Mouse (Mus musculus): Measurements from ENCODE around the gene Irf1.

Irf1 gene

GRCm38 (mm10) chr11:53761284-53761683, 8.5 kb upstream of the Irf1 start:
- no peak for DNase-seq (ENCODE audit: low read depth, low spot score)

GRCm38 (mm10) chr11:53761822-53762221, 8.0 kb upstream of the Irf1 start:
- no peak for DNase-seq (ENCODE audit: low read depth, low spot score)

GRCm38 (mm10) chr11:53762426-53762825, 7.4 kb upstream of the Irf1 start:
- no peak for DNase-seq (ENCODE audit: low read depth, low spot score)

GRCm38 (mm10) chr11:53762827-53763495, 6.9 kb upstream of the Irf1 start:
- DNase-seq (ENCODE audit: low read depth, low spot score): peak; percentile 81

GRCm38 (mm10) chr11:53763496-53764140, 6.2 kb upstream of the Irf1 start:
- peak; percentile 94 for DNase-seq (ENCODE audit: low read depth, low spot score)

- no peak for DNase-seq (ENCODE audit: low read depth, low spot score)
Observed at GRCm38 (mm10) chr11:53764581-53764980, 5.2 kb upstream of the Irf1 start.

GRCm38 (mm10) chr11:53768422-53769184, 1.2 kb upstream of the Irf1 start:
- DNase-seq (ENCODE audit: low read depth, low spot score): peak; percentile 50

- DNase-seq (ENCODE audit: low read depth, low spot score): no peak
Observed at GRCm38 (mm10) chr11:53769185-53769576, 633 bp upstream of the Irf1 start.

GRCm38 (mm10) chr11:53770125-53770791, 444 bp downstream of the Irf1 start:
- DNase-seq (ENCODE audit: low read depth, low spot score): no peak

- peak; percentile 36 for DNase-seq (ENCODE audit: low read depth, low spot score)
Observed at GRCm38 (mm10) chr11:53771001-53771744, 1.4 kb downstream of the Irf1 start.

- DNase-seq (ENCODE audit: low read depth, low spot score): no peak
Observed at GRCm38 (mm10) chr11:53772536-53772935, 2.7 kb downstream of the Irf1 start.

GRCm38 (mm10) chr11:53773087-53773486, 3.3 kb downstream of the Irf1 start, which contains the start of gene Gm17334:
Gm17334 (minus strand) TSS chr11:53773187.
- no peak for DNase-seq (ENCODE audit: low read depth, low spot score)

GRCm38 (mm10) chr11:53773641-53774360, 4.0 kb downstream of the Irf1 start:
- DNase-seq (ENCODE audit: low read depth, low spot score): no peak

- peak; percentile 56 for DNase-seq (ENCODE audit: low read depth, low spot score)
Observed at GRCm38 (mm10) chr11:53774659-53775255, 4.9 kb downstream of the Irf1 start.

GRCm38 (mm10) chr11:53777736-53778135, 7.9 kb downstream of the Irf1 start:
- no peak for DNase-seq (ENCODE audit: low read depth, low spot score)

- peak; percentile 55 for DNase-seq (ENCODE audit: low read depth, low spot score)
Observed at GRCm38 (mm10) chr11:53778455-53778854, 8.6 kb downstream of the Irf1 start.

GRCm38 (mm10) chr11:53779808-53780207, 10.0 kb downstream of the Irf1 start:
- no peak for DNase-seq (ENCODE audit: low read depth, low spot score)

GRCm38 (mm10) chr11:53780262-53780661, 10.4 kb downstream of the Irf1 start:
- no peak for DNase-seq (ENCODE audit: low read depth, low spot score)

- DNase-seq (ENCODE audit: low read depth, low spot score): no peak
Observed at GRCm38 (mm10) chr11:53781201-53781775, 11.5 kb downstream of the Irf1 start.

- DNase-seq (ENCODE audit: low read depth, low spot score): no peak
Observed at GRCm38 (mm10) chr11:53781964-53782363, 12.2 kb downstream of the Irf1 start.

Measured in CD4-positive helper T cell, adult 2 months (primary cell).